Mouse (Mus musculus) liver, embryonic 14.5 days (tissue): ENCODE measurements around the gene Arhgap42.

ENCODE experiments used
- CTCF ChIP-seq: IDR thresholded peaks from 2 replicates; pipeline ENCODE4 v1.5.1; 2016; ENCODE audit warnings: antibody characterized with exemption, low read depth, control low read depth
- EP300 ChIP-seq: IDR thresholded peaks from 2 replicates; pipeline ENCODE4 v1.6.1; 2016; ENCODE audit warnings: antibody characterized with exemption, low read depth

DNA sequence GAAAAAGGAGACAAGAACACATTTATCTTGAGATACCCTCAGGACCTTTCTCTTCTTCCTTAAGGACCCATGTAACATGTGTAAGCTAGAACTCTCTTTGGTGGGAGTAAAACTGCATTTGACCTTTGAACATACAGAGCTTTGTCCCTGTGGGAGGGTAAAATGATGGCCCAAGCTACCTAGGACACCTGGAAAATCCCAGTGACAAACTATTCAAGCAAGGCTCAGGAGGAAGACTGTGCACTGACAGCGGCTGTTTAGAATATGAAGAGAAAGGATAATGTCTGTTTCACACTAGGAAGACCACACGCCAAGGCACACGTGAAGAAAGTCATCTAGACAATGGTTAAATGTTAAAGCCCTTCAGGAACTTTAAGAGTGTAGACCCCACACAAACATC, 211.0 kb downstream of the Arhgap42 start:
- TF ChIP-seq CTCF (no peak), EP300 (no peak)
